Mouse (Mus musculus) lung, postnatal 25 days (tissue): ENCODE results near the gene Corin.

ENCODE experiments used
- DNase-seq: peaks from one replicate; pipeline ENCODE4 v3.0.0; 2022; ENCODE audit warnings: low spot score

Corin gene

DNA sequence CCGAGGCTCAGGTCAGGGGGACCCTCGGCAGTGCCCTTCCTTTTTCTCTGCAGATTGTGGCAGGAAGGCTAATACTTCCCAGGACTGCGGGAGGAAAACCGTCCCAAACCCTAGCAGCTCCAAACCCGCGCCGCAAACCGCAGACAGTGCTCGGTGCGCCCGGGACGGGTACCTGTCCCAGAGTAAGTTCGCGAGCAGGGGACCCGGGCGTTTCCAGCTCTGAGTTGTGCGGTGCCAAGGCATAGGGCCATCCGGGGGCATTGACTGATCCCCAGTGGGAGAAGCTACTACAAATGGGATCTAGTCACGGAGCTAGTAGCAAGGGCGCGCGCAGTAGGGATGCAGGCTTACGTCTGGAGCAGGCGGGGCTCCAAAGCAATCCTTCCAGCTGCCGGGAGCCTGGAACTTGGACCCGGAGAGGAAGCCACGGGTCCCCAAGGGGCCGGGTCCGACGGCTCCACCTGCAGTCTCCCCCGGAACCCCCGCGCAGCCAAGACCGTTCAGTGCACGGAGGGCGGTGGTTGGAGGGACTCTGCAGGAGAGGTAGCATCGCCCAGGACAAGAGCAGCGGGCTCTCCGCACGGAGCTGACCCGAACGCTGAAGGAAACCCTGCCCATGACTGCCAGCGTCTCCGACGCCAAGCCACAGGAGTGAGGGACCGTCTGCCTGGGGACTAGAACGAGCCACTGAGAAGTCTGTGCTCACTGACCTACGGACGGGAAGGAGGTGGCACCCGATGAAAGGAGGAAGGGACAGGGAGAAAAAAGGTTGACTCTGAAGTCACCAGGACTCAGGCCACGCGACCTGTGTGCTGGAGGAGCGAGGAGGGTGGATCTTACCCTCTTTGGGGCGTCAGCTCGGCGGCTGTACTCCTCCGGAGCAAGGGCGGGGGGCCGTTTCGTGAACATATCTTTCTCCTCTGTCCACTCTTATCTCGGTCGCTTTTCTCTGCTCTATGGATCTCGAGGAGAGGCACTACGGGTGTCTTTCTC, at the start of gene Corin:
Gene Corin (minus strand): TSS at position 943 of the 993 bp plus-strand sequence.
- no peak for DNase-seq

- DNase-seq: no peak
Measured at GRCm38 (mm10) chr5:72551209-72551608, 46.9 kb upstream of the Corin start.

DNA sequence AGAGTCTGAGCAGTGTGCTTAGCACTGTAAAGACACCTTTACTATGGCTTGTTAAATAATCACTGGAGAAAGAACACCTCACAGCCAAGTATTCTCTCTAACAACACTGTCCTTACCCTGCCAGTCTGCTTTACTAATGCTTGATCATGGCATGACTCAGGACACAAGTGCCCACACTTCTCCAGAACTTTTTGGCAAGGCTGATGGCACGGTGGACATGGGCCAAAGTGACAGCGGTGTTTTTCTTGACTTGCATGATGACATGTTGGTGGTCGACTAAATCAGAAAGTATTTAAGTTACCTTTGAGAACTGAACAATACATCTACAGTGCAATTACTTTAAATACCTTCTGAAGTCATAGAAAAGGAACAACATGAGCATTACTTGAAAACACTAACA, 24.6 kb upstream of the Corin start:
- no peak for DNase-seq

DNA sequence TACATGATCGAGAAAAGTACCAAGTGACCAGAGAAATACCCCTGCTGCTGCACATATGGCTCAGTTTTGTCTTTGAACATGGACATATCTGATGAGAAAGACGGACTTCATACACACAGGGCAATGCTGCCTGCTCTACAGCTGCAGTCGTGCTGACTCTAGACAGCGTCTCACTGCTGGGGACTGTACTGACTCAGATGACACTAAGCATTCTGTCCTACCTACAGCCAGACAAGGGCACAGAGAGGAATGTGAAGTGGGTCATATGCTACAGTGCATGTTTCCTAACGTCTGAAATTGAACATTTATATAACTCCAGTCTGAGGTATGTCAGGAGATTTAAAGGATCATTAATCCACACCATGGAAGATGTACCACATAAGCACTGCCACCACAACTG, 9.5 kb upstream of the Corin start:
- no peak for DNase-seq

- DNase-seq: peak; percentile 10
Measured at GRCm38 (mm10) chr5:72505740-72506139, 1.5 kb upstream of the Corin start.

DNA sequence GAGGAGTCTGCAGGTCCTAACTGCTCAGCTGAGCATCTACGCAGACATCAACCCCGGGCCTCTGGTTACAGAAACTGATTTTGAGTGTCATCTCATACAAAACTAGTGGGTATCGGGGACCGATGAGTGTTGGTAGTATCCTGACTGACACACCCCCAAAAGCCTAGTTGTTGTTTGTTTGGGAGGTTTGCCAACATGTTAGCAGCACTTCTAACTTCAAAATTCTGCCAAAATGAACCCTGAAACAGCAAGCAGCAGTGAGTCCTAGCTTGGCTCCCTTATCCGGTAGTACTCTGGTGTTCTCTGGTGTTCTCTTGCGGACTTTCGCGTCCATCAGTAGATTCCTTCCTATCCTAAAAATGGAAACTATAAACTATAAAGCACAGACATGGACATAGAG, 1.5 kb downstream of the Corin start:
- DNase-seq: no peak

DNA sequence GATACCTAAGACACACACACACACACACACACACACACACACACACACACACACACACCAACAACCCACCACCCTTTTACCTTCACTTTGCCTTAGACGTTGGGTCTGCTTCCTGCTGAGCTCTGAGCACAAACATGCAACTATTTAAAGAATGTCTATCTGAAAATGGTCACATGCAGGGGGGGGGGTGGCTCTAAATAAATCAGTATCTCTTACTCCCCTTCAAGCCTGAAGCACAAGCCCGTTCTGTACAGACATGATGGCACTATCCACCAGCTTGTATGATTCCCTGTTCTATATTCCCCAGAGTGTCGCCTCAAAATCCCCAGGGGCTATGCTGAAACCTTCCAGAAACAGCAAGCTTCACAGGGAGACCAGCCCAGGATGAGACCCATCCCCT, 2.5 kb downstream of the Corin start:
- no peak for DNase-seq

GRCm38 (mm10) chr5:72498271-72498670, 6.0 kb downstream of the Corin start:
- no peak for DNase-seq

GRCm38 (mm10) chr5:72496756-72497155, 7.5 kb downstream of the Corin start:
- no peak for DNase-seq

GRCm38 (mm10) chr5:72493906-72494305, 10.4 kb downstream of the Corin start:
- no peak for DNase-seq

GRCm38 (mm10) chr5:72491232-72491631, 13.0 kb downstream of the Corin start:
- no peak for DNase-seq

- no peak for DNase-seq
Measured at GRCm38 (mm10) chr5:72480456-72480855, 23.8 kb downstream of the Corin start.

DNA sequence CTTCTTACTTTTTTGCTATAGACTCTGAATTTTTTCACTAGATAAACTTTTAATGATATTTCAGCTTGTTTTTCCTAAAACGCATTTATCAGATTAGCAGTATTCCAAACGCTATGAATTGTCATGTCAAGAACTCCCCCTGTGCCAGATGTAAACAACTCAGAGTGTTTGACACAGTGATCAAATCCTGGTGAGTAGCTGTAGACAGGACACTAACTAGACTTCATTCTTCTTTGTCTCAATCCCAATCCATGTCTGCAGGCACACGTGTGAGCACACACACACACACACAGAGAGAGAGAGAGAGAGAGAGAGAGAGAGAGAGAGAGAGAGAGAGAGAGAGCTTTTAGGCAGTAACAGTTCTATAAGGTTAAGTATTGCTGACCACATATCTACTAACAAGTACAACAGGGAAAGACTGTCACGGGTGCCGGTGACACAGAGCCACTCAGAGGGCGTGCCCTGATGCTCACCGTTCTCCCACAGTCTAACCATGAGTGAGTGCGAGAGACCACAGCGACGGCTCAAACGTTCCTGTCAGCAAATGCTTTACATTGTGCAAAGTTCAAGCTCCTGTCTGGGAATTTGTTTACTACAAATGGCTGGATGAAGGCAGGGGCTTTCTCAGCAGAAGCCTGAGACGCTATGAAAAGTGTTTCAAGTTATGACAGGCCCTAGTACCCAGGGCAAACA, 31.8 kb downstream of the Corin start:
- DNase-seq: no peak

GRCm38 (mm10) chr5:72471746-72472145, 32.5 kb downstream of the Corin start:
- DNase-seq: no peak

DNA sequence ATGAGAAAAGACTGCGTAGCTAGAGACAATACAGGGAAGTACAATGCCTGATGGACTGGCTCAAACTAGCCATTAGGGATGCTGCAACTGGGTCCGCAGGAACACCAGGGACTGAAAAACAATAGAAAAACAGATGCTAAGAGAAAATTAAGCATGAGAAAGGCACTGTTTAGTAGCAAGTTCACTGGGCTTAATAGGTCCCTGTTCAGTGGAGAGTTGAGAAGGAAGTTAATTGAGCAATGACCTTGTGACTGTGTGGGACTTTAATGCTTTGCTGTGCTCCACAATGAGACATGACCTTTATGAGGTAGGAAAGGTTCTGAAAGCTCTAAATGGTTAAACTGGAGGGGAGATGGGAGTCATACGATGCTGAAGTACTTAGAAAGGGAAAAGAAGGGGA, 39.3 kb downstream of the Corin start:
- DNase-seq: no peak

DNA sequence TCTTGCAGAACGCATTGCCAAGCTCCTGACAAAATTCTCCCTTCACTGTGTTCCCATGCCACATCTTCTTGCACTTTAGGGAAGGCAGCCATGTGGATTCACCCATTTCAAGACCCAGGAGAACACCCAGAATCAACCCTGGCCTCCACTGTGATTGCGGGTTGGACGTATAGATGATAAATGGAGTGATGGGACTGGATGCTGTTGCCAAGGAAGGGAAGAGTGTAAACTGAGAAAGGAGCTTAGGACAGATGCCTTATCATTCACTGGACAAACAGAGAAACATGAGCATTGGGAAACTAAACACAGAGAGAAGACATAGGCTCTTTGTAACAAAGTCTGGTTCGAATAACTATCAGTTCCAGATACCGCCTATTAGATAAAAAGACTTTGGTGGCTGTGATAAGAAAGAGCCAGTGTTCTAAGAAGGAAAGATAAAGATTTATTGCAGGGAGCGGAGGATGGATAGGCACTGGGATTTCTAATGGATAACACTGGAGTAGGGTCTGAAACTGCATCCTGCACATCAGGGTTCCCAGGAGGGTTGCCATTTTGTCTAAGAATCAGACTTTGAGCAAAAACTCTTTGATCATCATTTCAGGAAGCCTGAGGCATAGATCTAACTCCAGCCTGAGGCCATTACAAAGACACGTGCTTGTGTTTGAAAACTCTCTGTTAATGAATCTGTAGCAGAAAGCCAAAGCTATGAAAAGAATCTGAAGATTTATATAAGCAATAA, 44.7 kb downstream of the Corin start:
- DNase-seq: no peak

DNA sequence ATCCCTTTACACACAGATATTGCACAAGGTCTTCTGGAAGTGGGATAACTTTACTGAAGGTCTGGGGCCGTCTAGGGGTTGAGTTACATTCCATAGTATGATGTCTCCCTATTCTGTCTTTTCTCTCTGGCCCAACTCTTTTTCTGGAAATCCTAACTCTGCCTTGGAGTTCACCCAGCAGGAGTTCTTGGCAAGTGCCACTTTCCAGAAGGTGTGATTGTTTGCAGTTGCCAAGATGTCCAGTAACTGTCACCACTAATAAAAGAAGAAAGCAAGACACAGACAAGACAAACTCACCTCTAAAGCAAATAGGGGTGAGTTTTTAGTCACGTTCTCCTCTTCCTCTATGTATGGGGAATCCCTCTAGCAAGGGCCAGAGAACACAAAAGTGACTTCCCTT, 50.6 kb downstream of the Corin start:
- DNase-seq: no peak

- no peak for DNase-seq
Measured at GRCm38 (mm10) chr5:72453176-72453575, 51.1 kb downstream of the Corin start.

GRCm38 (mm10) chr5:72452750-72453149, 51.5 kb downstream of the Corin start:
- no peak for DNase-seq

GRCm38 (mm10) chr5:72448846-72449245, 55.4 kb downstream of the Corin start:
- no peak for DNase-seq

DNA sequence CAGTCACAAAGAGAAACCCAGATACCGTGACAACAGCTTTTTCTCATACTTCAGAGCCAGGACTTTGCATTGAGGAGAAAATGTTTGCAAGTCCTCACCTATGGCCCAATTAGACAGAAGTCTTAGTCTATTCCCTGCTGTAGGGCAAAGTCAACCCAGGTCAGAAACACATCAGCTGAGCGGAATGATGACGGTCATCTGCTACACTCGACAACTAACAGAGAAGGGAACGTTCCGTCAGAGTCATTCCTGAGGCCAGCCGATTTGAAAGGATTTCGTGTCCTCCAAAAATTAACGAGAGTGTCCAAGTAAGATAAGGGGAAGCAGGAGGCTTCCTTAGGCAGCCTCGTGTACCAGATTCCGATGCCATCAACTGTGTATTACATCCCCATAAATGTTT, 58.2 kb downstream of the Corin start:
- no peak for DNase-seq

- no peak for DNase-seq
Measured at GRCm38 (mm10) chr5:72443946-72444345, 60.3 kb downstream of the Corin start.

- no peak for DNase-seq
Measured at GRCm38 (mm10) chr5:72443007-72443406, 61.3 kb downstream of the Corin start.
